Comparison of ENCODE assay signal across 7 mouse cellular contexts in genomic region chr9:53705992-53706696, GRCm38 (mm10). TPM values are rescaled to one million over a fixed set of nuclear protein-coding genes. Genes with fewer than 3 reads are reported as not detected.
A peak's percentile ranks its signal among the peaks of the same experiment; 100 is the strongest.
DNase-seq lines count a peak whose midpoint lies in the region; ATAC-seq and TF ChIP-seq lines count a peak whose summit lies in the region.

Gene Rab39 (minus strand): TSS chr9:53706232.

- DNase-seq in adrenal gland, postnatal 4 days (ENCODE audit: low spot score in 2 of 2) = peak; percentile 60 to 62
- peak; percentile 70 to 83 for DNase-seq in heart, adult 2 months
- DNase-seq in kidney, adult 8-10 months = peak; percentile 35 to 68
- DNase-seq in spleen, adult 18-20 months = peak; percentile 89

- peaks cover 5% of the 10 kb centered on the region; the same call in 1 of the 2 replicates for H3K27me3 ChIP-seq in embryonic facial prominence, embryonic 13.5 days
- no peaks in the 10 kb centered on the region for H3K27me3 ChIP-seq in heart, adult 2 months (ENCODE audit: control insufficient read depth, insufficient read depth, low read length)
- peaks cover 26% of the 10 kb centered on the region for H3K27me3 ChIP-seq in limb, embryonic 13.5 days
- H3K27me3 ChIP-seq in midbrain, embryonic 15.5 days (replicated peaks) = no peaks in the 10 kb centered on the region

- no peak within 1 kb of the TSS for H3K27ac ChIP-seq in embryonic facial prominence, embryonic 13.5 days
- no peak within 1 kb of the TSS for H3K27ac ChIP-seq in heart, adult 2 months
- H3K27ac ChIP-seq in limb, embryonic 13.5 days = no peak within 1 kb of the TSS
- H3K27ac ChIP-seq in midbrain, embryonic 15.5 days = peak within 1 kb of the TSS; percentile 58

- H3K4me3 ChIP-seq in embryonic facial prominence, embryonic 13.5 days = peak within 1 kb of the TSS; percentile 51
- H3K4me3 ChIP-seq in heart, adult 2 months = peak within 1 kb of the TSS; percentile 11
- peak within 1 kb of the TSS; percentile 49 for H3K4me3 ChIP-seq in limb, embryonic 13.5 days
- H3K4me3 ChIP-seq in midbrain, embryonic 15.5 days = peak within 1 kb of the TSS; percentile 77

- H3K4me1 ChIP-seq in embryonic facial prominence, embryonic 13.5 days = peaks cover 13% of the 10 kb centered on the region; the same call in 1 of the 2 replicates
- no peaks in the 10 kb centered on the region for H3K4me1 ChIP-seq in heart, adult 2 months (ENCODE audit: control insufficient read depth, insufficient read depth, low read length)
- H3K4me1 ChIP-seq in limb, embryonic 13.5 days = peaks cover 13% of the 10 kb centered on the region
- H3K4me1 ChIP-seq in midbrain, embryonic 15.5 days = peaks cover 12% of the 10 kb centered on the region

- no peaks in the 10 kb centered on the region for H3K36me3 ChIP-seq in embryonic facial prominence, embryonic 13.5 days
- H3K36me3 ChIP-seq in heart, adult 2 months (ENCODE audit: control insufficient read depth, insufficient read depth, low read length) = no peaks in the 10 kb centered on the region
- H3K36me3 ChIP-seq in limb, embryonic 13.5 days = no peaks in the 10 kb centered on the region
- no peaks in the 10 kb centered on the region for H3K36me3 ChIP-seq in midbrain, embryonic 15.5 days (replicated peaks)

- peak within 1 kb of the TSS; percentile 44; the same call in 1 of the 2 replicates for H3K9ac ChIP-seq in embryonic facial prominence, embryonic 13.5 days
- no peak within 1 kb of the TSS for H3K9ac ChIP-seq in heart, adult 2 months (ENCODE audit: low read depth, low read length)
- H3K9ac ChIP-seq in limb, embryonic 13.5 days = peak within 1 kb of the TSS; percentile 15; the same call in 1 of the 2 replicates
- H3K9ac ChIP-seq in midbrain, embryonic 15.5 days = peak within 1 kb of the TSS; percentile 54

- H3K4me2 ChIP-seq in embryonic facial prominence, embryonic 13.5 days = peak within 1 kb of the TSS; percentile 90
- peak within 1 kb of the TSS; percentile 89 for H3K4me2 ChIP-seq in limb, embryonic 13.5 days (replicated peaks)
- peak within 1 kb of the TSS; percentile 68 for H3K4me2 ChIP-seq in midbrain, embryonic 15.5 days

- TF ChIP-seq EP300 in heart, adult 2 months (IDR thresholded peaks at IDR 0.05; ENCODE audit: insufficient read depth, low read depth, low read length) = no peak

- no peak for TF ChIP-seq POLR2A in heart, adult 2 months (IDR thresholded peaks at IDR 0.05; ENCODE audit: insufficient read depth, low read depth, low read length)

- under 1% methylated on average over 47 of the region's 49 CpGs for WGBS in embryonic facial prominence, embryonic 13.5 days
- WGBS in heart, adult 2 months = 1% methylated on average over 49 of the region's 49 CpGs
- WGBS in limb, embryonic 13.5 days = under 1% methylated on average over 49 of the region's 49 CpGs
- 1% methylated on average over 49 of the region's 49 CpGs for WGBS in midbrain, embryonic 15.5 days

- intact Hi-C loops in heart, adult 2 months (cut with DNase I) = no loop called here

- H3K9me3 ChIP-seq in embryonic facial prominence, embryonic 13.5 days = no peaks in the 10 kb centered on the region
- H3K9me3 ChIP-seq in limb, embryonic 13.5 days = no peaks in the 10 kb centered on the region
- no peaks in the 10 kb centered on the region for H3K9me3 ChIP-seq in midbrain, embryonic 15.5 days

- ATAC-seq in embryonic facial prominence, embryonic 13.5 days (ENCODE audit: insufficient number of reproducible peaks, insufficient read depth, low FRiP score, low TSS enrichment, low read depth) = peak; percentile 92
- ATAC-seq in limb, embryonic 13.5 days (ENCODE audit: low FRiP score, low read depth) = peak; percentile 91
- ATAC-seq in midbrain, embryonic 15.5 days (replicated peaks) = peak; percentile 96

- no peaks in the 10 kb centered on the region for H3K79me2 ChIP-seq in heart, adult 2 months (replicated peaks; ENCODE audit: control insufficient read depth, insufficient read depth, low read length)

- TF ChIP-seq CTCF in heart, adult 2 months (IDR thresholded peaks at IDR 0.05) = no peak

RNA-seq across cellular contexts. Expression of gene Rab39, which starts in this region (rescaled TPM):
- 1 to 10 TPM in 1 of 2 experiments, under 1 TPM in 1; 0.90 to 1.0 TPM for total RNA-seq in adrenal gland, postnatal 4 days (2021)
- polyA plus RNA-seq in embryonic facial prominence, embryonic 13.5 days (2015; fragmentation: Nextera tagmentation; extraction: Ambion mirVana) = 0.52 and 0.73 TPM in 2 replicates
- total RNA-seq in heart, adult 2 months (2021) = under 1 TPM; 0.09 to 0.13 TPM
- 0.12 and 0.18 TPM in 2 replicates for polyA plus RNA-seq in heart, adult 2 months (2012; rRNA removed)
- 0.50 and 0.69 TPM in 2 replicates for polyA plus RNA-seq in limb, embryonic 13.5 days (2015; fragmentation: Nextera tagmentation; extraction: Ambion mirVana)
- 2.2 and 2.5 TPM in 2 replicates for polyA plus RNA-seq in midbrain, embryonic 15.5 days (2015; fragmentation: Nextera tagmentation; extraction: Ambion mirVana)

Comparison
In these comparisons a context has a peak if more than half of its experiments do, and no peak if none do; other contexts are left out.
1. Peak in ATAC-seq, H3K4me3 ChIP-seq, H3K9ac ChIP-seq and H3K4me2 ChIP-seq in embryonic facial prominence, embryonic 13.5 days; RNA of the gene not detected or under 1 TPM.
2. Peak in DNase-seq and H3K4me3 ChIP-seq in heart, adult 2 months; RNA of the gene not detected or under 1 TPM.
3. Peak in ATAC-seq, H3K4me3 ChIP-seq, H3K9ac ChIP-seq and H3K4me2 ChIP-seq in limb, embryonic 13.5 days; RNA of the gene not detected or under 1 TPM.
4. H3K4me3 ChIP-seq: peak in every context shown above with its lines; median percentile 77 in midbrain, embryonic 15.5 days; 51 in embryonic facial prominence, embryonic 13.5 days; 49 in limb, embryonic 13.5 days; 11 in heart, adult 2 months.